Mouse (Mus musculus): ENCODE measurements around the gene C1ql1. TPM values are rescaled to one million over a fixed set of nuclear protein-coding genes. Genes with fewer than 3 reads are reported as not detected.

The C1ql1 gene
- polyA plus RNA-seq, 1 experiment from 2014 or later = 2.5 TPM

DNA sequence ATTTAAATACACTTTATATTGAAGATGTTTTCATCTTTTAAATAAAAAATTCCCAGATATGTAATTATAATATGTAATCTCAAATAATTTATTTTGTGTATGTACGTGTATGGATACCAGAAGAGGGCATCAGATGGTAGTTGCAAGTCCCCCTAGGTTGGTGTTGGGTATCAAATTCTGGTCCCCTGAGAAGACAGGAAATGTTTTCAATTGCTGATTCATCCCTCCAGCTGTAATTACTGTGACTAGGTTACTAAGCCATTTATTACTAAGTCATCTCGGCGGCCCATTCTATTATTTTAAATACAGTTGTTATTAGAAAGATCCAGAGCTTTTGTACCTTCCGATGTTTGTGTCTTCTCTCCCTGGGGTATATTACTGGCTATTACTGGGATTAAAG lies 28.4 kb downstream of the C1ql1 start:
- H3K9me3 ChIP-seq (ENCODE audit: low read length) = no peaks in the 10 kb centered on the region
- H3K9ac ChIP-seq (replicated peaks; ENCODE audit: low read length) = no peak overlapping the region
- H3K4me3 ChIP-seq (ENCODE audit: low read length) = no peak overlapping the region
- 82% methylated on average over 4 of the region's 4 CpGs for WGBS
- peaks cover 13% of the 10 kb centered on the region; the same call in 1 of the 2 replicates for H3K4me1 ChIP-seq (ENCODE audit: insufficient read depth, low read length)
- peaks cover 33% of the 10 kb centered on the region for H3K36me3 ChIP-seq (ENCODE audit: insufficient read depth, low read length)
- ATAC-seq (ENCODE audit: low FRiP score, low TSS enrichment) = no peak
- H3K27ac ChIP-seq (ENCODE audit: low read length) = no peak overlapping the region
- no peaks in the 10 kb centered on the region for H3K27me3 ChIP-seq (ENCODE audit: insufficient read depth, low read length)
- no peak overlapping the region for H3K4me2 ChIP-seq (replicated peaks; ENCODE audit: low read depth, low read length)

DNA sequence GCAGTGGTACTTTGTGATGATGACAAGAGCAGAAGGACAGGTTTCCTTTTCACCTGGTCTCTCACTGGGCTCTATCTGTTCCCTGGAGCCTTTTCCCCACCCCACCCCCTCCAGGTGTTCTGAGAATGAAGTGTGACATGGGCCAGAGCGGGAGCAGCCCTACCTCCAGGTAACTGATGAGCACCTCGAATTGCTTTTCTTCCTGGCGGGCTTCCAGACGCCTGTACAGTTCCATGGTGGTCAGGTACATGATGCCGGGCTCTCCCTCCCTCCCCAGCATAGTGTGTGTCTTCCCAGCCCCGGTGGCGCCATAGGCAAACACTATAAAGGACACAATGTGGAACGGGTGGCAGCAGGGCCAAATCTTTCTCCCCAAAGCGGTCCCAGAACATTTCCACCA lies 31.1 kb downstream of the C1ql1 start:
- no peaks in the 10 kb centered on the region for H3K27me3 ChIP-seq (ENCODE audit: insufficient read depth, low read length)
- H3K4me3 ChIP-seq (ENCODE audit: low read length) = no peak overlapping the region
- no peak for ATAC-seq (ENCODE audit: low FRiP score, low TSS enrichment)
- no peaks in the 10 kb centered on the region for H3K4me1 ChIP-seq (ENCODE audit: insufficient read depth, low read length)
- H3K9me3 ChIP-seq (ENCODE audit: low read length) = no peaks in the 10 kb centered on the region
- H3K36me3 ChIP-seq (ENCODE audit: insufficient read depth, low read length) = peaks cover 50% of the 10 kb centered on the region
- H3K27ac ChIP-seq (ENCODE audit: low read length) = no peak overlapping the region
- no peak overlapping the region for H3K4me2 ChIP-seq (replicated peaks; ENCODE audit: low read depth, low read length)
- no peak overlapping the region for H3K9ac ChIP-seq (replicated peaks; ENCODE audit: low read length)
- WGBS = 92% methylated on average over 9 of the region's 9 CpGs

DNA sequence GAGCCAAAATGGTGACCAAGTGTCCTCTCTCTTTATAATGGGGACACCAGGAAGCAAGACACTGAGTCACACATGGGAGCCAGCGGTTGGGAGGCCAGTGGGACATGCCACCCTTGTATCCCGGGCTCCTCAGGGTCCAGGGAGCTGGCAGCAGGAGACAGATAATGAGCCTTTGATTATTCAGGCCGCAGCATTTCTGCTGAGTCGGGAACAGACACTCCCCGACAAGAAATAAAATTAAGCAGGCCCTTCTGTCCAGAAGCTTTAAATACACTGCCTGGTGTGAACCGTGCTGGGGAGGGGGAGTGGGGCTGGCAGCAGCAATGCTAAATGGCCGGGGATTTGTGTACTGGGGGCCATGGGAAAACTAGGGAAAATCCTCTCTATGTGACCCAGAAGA lies 35.1 kb downstream of the C1ql1 start:
- no peaks in the 10 kb centered on the region for H3K27me3 ChIP-seq (ENCODE audit: insufficient read depth, low read length)
- no peak overlapping the region for H3K9ac ChIP-seq (replicated peaks; ENCODE audit: low read length)
- no peak for ATAC-seq (ENCODE audit: low FRiP score, low TSS enrichment)
- WGBS = 78% methylated on average over 7 of the region's 7 CpGs
- peaks cover 88% of the 10 kb centered on the region for H3K36me3 ChIP-seq (ENCODE audit: insufficient read depth, low read length)
- no peak overlapping the region for H3K27ac ChIP-seq (ENCODE audit: low read length)
- no peak overlapping the region for H3K4me3 ChIP-seq (ENCODE audit: low read length)
- no peak overlapping the region for H3K4me2 ChIP-seq (replicated peaks; ENCODE audit: low read depth, low read length)
- H3K4me1 ChIP-seq (ENCODE audit: insufficient read depth, low read length) = no peaks in the 10 kb centered on the region
- no peaks in the 10 kb centered on the region for H3K9me3 ChIP-seq (ENCODE audit: low read length)

DNA sequence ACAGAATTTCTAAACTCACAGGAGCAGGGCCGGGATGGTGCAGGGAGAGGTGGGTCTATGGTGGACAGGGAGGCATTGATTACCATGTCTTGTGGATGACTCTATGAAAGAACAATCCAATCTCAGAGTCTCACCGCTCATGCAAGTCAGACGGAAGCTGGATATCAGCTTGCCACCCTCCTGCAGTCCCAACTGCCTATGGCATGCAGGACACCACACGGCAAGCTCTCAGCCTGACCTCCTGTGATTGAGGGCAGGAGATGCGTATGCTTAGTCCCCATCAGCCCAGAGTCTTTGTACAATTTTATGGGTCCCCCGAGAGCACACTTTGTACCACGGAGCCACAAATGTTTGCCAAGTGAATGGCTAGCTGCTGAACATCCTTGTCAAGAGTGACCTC lies 42.8 kb downstream of the C1ql1 start:
- Histone ChIP-seq H3K27ac (ENCODE audit: low read length) (no peak overlapping the region), H3K9me3 (ENCODE audit: low read length) (no peaks in the 10 kb centered on the region), H3K4me1 (ENCODE audit: insufficient read depth, low read length) (peaks cover 3% of the 10 kb centered on the region; the same call in 1 of the 2 replicates), H3K4me2 (replicated peaks; ENCODE audit: low read depth, low read length) (no peak overlapping the region), H3K36me3 (ENCODE audit: insufficient read depth, low read length) (peaks cover 34% of the 10 kb centered on the region), H3K9ac (replicated peaks; ENCODE audit: low read length) (no peak overlapping the region), H3K4me3 (ENCODE audit: low read length) (no peak overlapping the region), H3K27me3 (ENCODE audit: insufficient read depth, low read length) (no peaks in the 10 kb centered on the region)
- no peak for ATAC-seq (ENCODE audit: low FRiP score, low TSS enrichment)
- 62% methylated on average over 7 of the region's 7 CpGs for WGBS

DNA sequence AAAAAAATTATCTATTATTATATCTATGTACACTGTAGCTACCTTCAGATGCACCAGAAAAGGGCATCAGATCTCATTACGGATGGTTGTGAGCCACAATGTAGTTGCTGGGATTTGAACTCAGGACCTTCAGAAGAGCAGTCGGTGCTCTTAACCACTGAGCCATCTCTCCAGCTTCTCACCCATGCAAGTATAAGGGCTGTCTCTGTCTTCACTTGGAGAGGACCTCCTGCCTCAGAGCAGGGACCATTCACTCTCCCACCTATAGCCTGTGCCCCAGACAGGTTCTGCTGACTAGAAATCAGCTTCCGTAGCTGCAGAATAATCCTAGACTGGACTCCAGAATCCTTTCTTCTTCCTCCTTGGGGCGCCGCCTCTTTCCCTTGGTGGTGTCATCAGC lies 44.4 kb downstream of the C1ql1 start:
- no peak overlapping the region for H3K27ac ChIP-seq (ENCODE audit: low read length)

DNA sequence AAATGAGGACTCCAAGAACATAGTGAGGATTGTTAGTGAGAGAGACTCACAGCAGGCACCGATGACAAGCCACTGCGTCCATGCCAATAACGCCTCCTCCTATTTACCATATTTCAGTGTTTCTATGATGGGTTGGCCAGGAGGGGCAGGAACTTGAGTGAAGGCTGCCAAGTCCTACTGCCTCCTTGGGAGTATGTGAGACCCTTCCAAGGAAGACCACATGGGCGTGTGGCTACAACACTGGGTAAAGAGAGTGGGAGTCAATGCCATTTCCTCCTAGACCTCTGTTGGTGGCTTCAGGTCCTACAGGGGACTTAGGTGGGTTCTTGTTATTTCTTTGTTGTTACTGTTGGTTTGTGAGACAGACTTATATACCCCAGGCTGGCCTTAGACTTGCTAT lies 45.3 kb downstream of the C1ql1 start:
- Histone ChIP-seq H3K4me2 (replicated peaks; ENCODE audit: low read depth, low read length) (no peak overlapping the region), H3K9me3 (ENCODE audit: low read length) (no peaks in the 10 kb centered on the region), H3K27me3 (ENCODE audit: insufficient read depth, low read length) (peaks cover 5% of the 10 kb centered on the region; the same call in 1 of the 2 replicates), H3K9ac (replicated peaks; ENCODE audit: low read length) (no peak overlapping the region), H3K27ac (ENCODE audit: low read length) (no peak overlapping the region), H3K4me3 (ENCODE audit: low read length) (no peak overlapping the region), H3K36me3 (ENCODE audit: insufficient read depth, low read length) (peaks cover 10% of the 10 kb centered on the region), H3K4me1 (ENCODE audit: insufficient read depth, low read length) (peaks cover 9% of the 10 kb centered on the region; the same call in 1 of the 2 replicates)
- WGBS = 58% methylated on average over 4 of the region's 4 CpGs
- ATAC-seq (ENCODE audit: low FRiP score, low TSS enrichment) = peak; percentile 15; the same call in 1 of the 2 replicates

More for the DNA sequence above, 44.4 kb downstream of the C1ql1 start:
- H3K9me3 ChIP-seq (ENCODE audit: low read length) = no peaks in the 10 kb centered on the region
- H3K4me1 ChIP-seq (ENCODE audit: insufficient read depth, low read length) = peaks cover 3% of the 10 kb centered on the region; the same call in 1 of the 2 replicates
- H3K27me3 ChIP-seq (ENCODE audit: insufficient read depth, low read length) = no peaks in the 10 kb centered on the region
- no peak overlapping the region for H3K4me2 ChIP-seq (replicated peaks; ENCODE audit: low read depth, low read length)
- H3K4me3 ChIP-seq (ENCODE audit: low read length) = no peak overlapping the region
- no peak overlapping the region for H3K9ac ChIP-seq (replicated peaks; ENCODE audit: low read length)
- WGBS = 73% methylated on average over 5 of the region's 5 CpGs
- no peak for ATAC-seq (ENCODE audit: low FRiP score, low TSS enrichment)
- peaks cover 18% of the 10 kb centered on the region for H3K36me3 ChIP-seq (ENCODE audit: insufficient read depth, low read length)

DNA sequence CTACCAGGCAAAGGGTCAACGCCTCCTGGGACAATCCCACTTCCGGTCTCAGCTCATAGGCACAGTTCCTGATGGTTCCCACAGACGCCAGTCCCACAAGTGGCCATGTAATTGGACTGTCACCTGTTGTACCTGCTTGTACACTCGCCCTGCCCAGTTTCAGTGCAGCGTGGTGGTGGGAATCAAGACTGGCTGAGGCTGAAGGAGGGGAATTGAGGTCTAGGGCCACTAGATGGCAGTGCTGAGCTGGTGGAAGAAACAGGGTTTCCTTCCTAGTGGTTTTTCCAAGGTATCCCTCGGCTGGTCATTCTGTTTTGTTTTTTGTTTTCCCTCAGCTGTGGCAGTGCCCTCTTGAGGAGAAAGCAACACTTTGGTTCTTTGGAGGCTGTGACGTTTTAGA lies 45.7 kb downstream of the C1ql1 start, which contains the start of gene Gfap:
TSS of gene Gfap (minus strand) at position 150 of the 400 bp plus-strand sequence.
- peaks cover 5% of the 10 kb centered on the region; the same call in 1 of the 2 replicates for H3K27me3 ChIP-seq (ENCODE audit: insufficient read depth, low read length)
- ATAC-seq (ENCODE audit: low FRiP score, low TSS enrichment) = peak; percentile 59; the same call in 1 of the 2 replicates
- no peaks in the 10 kb centered on the region for H3K9me3 ChIP-seq (ENCODE audit: low read length)
- H3K9ac ChIP-seq (replicated peaks; ENCODE audit: low read length) = no peak within 1 kb of the TSS
- no peak within 1 kb of the TSS for H3K27ac ChIP-seq (ENCODE audit: low read length)
- H3K4me3 ChIP-seq (ENCODE audit: low read length) = no peak within 1 kb of the TSS
- peaks cover 7% of the 10 kb centered on the region; the same call in 1 of the 2 replicates for H3K36me3 ChIP-seq (ENCODE audit: insufficient read depth, low read length)
- H3K4me2 ChIP-seq (replicated peaks; ENCODE audit: low read depth, low read length) = no peak within 1 kb of the TSS
- 9% methylated on average over 7 of the region's 7 CpGs for WGBS
- peaks cover 9% of the 10 kb centered on the region; the same call in 1 of the 2 replicates for H3K4me1 ChIP-seq (ENCODE audit: insufficient read depth, low read length)

DNA sequence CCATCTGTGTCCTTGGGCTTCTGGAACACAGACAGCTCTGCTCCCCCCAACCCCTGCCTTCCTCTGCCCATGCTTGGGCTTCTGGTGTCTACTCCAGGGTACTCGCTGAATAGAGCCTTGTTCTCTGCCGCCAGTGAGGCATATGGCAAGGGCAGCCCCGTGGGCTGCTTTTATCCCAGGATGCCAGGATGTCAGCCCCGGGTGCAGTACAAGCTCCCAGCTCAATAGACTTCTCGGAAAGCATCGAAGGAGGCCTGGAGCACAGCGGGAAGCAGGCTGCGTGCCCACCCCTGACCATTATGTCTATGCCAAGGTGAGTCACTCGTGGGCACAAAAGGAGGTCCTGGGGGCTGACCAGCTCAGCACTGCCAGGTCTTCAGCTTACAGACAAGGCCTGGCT lies 48.1 kb downstream of the C1ql1 start:
- no peaks in the 10 kb centered on the region for H3K36me3 ChIP-seq (ENCODE audit: insufficient read depth, low read length)
- no peaks in the 10 kb centered on the region for H3K9me3 ChIP-seq (ENCODE audit: low read length)
- H3K27me3 ChIP-seq (ENCODE audit: insufficient read depth, low read length) = peaks cover 11% of the 10 kb centered on the region; the same call in 1 of the 2 replicates
- WGBS = 82% methylated on average over 9 of the region's 9 CpGs
- 0 out of 2 replicates have a peak, but pooled peaks cover 6% of the 10 kb centered on the region for H3K4me1 ChIP-seq (ENCODE audit: insufficient read depth, low read length)
- no peak overlapping the region for H3K9ac ChIP-seq (replicated peaks; ENCODE audit: low read length)
- no peak overlapping the region for H3K4me3 ChIP-seq (ENCODE audit: low read length)
- H3K27ac ChIP-seq (ENCODE audit: low read length) = no peak overlapping the region
- no peak overlapping the region for H3K4me2 ChIP-seq (replicated peaks; ENCODE audit: low read depth, low read length)
- no peak for ATAC-seq (ENCODE audit: low FRiP score, low TSS enrichment)

DNA sequence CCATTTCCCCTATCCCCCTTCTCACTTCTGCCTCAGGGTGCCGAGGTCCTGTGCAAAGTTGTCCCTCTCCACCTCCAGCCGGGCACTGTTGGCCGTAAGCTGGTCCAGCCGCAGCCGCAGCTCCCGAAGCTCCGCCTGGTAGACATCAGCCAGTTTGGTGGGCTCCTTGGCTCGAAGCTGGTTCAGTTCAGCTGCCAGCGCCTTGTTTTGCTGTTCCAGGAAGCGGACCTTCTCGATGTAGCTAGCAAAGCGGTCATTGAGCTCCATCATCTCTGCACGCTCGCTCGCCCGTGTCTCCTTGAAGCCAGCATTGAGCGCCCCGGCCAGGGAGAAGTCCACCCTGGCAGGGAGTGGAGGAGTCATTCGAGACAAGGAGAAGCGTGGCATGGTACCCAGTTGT lies 49.8 kb downstream of the C1ql1 start:
- Histone ChIP-seq H3K27ac (ENCODE audit: low read length) (no peak overlapping the region), H3K27me3 (ENCODE audit: insufficient read depth, low read length) (peaks cover 18% of the 10 kb centered on the region; the same call in 1 of the 2 replicates), H3K9me3 (ENCODE audit: low read length) (no peaks in the 10 kb centered on the region), H3K4me2 (replicated peaks; ENCODE audit: low read depth, low read length) (no peak overlapping the region), H3K9ac (replicated peaks; ENCODE audit: low read length) (no peak overlapping the region), H3K4me3 (ENCODE audit: low read length) (no peak overlapping the region), H3K36me3 (ENCODE audit: insufficient read depth, low read length) (no peaks in the 10 kb centered on the region), H3K4me1 (ENCODE audit: insufficient read depth, low read length) (0 out of 2 replicates have a peak, but pooled peaks cover 6% of the 10 kb centered on the region)
- ATAC-seq (ENCODE audit: low FRiP score, low TSS enrichment) = no peak
- 56% methylated on average over 20 of the region's 20 CpGs for WGBS

DNA sequence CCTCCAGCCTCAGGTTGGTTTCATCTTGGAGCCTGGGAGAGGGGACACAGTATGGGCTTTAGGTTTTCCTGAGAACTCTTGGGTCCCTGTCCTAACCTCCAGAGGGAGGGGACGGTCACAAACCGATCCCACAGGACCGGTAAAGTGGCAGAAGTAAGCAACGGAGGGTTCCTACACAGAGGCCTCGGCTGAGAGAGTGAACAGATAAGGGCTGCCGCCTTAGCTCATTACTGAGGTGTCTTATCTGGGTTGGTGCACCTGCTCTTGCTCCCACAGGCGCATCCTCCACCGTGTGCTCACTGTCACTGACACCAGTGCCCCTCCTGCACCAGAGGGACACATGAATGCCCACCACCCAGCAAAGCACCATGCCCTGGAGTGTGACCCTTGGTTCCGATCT lies 50.7 kb downstream of the C1ql1 start:
- Histone ChIP-seq H3K9ac (replicated peaks; ENCODE audit: low read length) (no peak overlapping the region), H3K4me2 (replicated peaks; ENCODE audit: low read depth, low read length) (no peak overlapping the region), H3K9me3 (ENCODE audit: low read length) (no peaks in the 10 kb centered on the region), H3K4me3 (ENCODE audit: low read length) (no peak overlapping the region), H3K27ac (ENCODE audit: low read length) (no peak overlapping the region), H3K27me3 (ENCODE audit: insufficient read depth, low read length) (peaks cover 19% of the 10 kb centered on the region; the same call in 1 of the 2 replicates), H3K36me3 (ENCODE audit: insufficient read depth, low read length) (no peaks in the 10 kb centered on the region), H3K4me1 (ENCODE audit: insufficient read depth, low read length) (0 out of 2 replicates have a peak, but pooled peaks cover 6% of the 10 kb centered on the region)
- 74% methylated on average over 9 of the region's 9 CpGs for WGBS
- ATAC-seq (ENCODE audit: low FRiP score, low TSS enrichment) = no peak

Measured in kidney, embryonic 16.5 days (tissue).